Mouse (Mus musculus) central nervous system, embryonic 18 days (tissue): ENCODE results near the gene Xpa. TPM values are rescaled to one million over a fixed set of nuclear protein-coding genes. Genes with fewer than 3 reads are reported as not detected.

Experiments
- polyA plus RNA-seq: library from polyadenylated mRNA; depleted of rRNA; stranded (reverse); fragments of >200 nt; gene quantifications from 2 replicates; pipeline ENCODE4 v1.2.3, GENCODE M21; 2012; rRNA removed

Xpa gene
- polyA plus RNA-seq: 38.7 and 40.7 TPM in 2 replicates

DNA sequence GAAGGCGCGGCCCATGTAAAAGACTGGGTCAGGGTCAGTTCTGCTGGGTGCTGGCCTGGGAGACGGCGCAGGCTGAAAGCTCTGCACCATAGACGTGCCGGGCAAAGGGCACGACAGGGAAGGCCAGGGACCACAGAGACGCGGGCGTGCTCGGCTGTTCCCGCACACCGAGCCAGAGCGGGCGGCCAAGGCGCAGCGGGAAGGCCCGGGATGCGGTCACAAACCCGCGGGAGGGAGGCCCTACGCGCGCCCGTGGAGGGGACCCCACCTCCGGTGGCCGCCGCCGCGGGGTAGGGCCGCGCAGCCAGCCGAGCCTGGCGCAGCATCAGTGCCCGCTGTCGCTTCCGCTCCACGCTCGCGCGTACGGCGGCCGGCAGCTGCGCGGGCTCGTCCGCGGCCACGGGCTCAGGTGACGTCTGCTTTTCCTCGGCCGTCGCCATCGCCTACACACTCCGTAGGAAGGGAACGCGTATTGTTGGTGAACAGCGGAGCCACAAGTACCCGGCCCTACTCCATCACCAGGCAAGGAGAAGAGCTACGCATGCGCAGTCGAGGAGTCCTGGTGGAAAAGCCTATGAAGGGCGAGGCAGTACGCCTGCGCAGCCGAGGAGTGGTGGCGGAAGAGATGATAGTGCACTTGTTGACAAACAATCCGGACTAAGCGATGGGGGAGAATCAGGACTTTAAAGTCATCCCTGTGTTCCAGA, at the start of gene Xpa:
Xpa (minus strand) TSS at position 531 of the 707 bp plus-strand sequence.

DNA sequence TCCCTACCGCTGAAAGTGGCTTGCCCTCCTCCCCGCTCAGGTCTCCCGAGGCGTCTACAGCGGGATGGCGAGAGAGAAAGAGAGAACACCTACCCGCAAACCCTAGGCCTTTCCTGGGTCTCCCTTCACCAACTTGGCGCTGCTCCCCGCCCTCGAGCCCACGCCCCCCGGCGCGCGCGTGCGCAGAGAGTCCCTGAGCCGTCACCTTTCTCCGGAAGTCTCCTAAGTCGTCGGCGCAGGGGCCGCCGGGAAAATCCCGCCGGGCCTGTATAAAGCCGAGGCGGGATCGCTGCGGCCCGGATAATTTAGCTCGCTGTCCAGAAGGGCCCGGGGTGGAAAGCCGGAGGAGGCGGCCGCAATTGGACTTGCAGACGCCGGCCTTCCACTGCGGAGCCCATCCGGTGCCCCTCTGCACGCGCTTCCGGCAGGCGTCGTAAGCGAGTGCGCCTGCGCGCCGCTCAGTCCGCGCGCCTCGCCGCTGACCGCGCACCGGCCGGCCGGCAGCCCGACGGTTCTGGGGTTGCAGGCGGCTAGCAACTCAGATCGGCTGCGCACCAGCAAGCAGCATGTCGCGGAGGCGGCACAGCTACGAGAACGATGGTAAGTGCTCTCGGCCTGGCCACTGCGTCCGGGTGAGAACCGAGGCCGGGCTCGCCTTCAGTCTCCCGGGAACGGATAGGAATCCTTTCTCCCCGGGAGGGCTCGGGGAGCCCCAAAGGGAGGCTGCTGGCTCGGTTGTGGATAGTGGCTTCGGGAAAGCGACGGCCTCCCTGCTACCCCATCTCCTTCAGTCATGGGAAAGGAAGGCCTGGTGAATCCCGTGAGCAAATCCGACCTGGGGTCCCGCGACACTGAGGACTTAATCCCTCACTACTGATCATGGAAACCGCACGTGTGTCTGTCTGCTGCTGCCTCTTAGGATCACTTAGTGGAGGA, 57.6 kb downstream of the Xpa start, which contains the start of the genes Ncbp1 and Tstd2:
Ncbp1 (plus strand) TSS at position 327 of the 936 bp plus-strand sequence.
Tstd2 (minus strand) TSS at position 408 of the 936 bp plus-strand sequence.

Other genes starting within 250 kb of the Xpa start
- gene Tdrd7, start 231.0 kb downstream of the Xpa start, polyA plus RNA-seq: 26.8 and 30.2 TPM in 2 replicates
- 1.3 and 2.9 TPM in 2 replicates for gene Tmod1, start 157.4 kb downstream of the Xpa start, polyA plus RNA-seq
- gene Ncbp1, start 57.7 kb downstream of the Xpa start, polyA plus RNA-seq: 73.1 and 73.3 TPM in 2 replicates
- 22.8 and 23.0 TPM in 2 replicates for gene Tstd2, start 57.6 kb downstream of the Xpa start, polyA plus RNA-seq
- not detected in 2 replicates for gene Foxe1, start 147.3 kb upstream of the Xpa start, polyA plus RNA-seq
- 8.8 and 8.9 TPM in 2 replicates for gene Trmo, start 193.1 kb upstream of the Xpa start, polyA plus RNA-seq
- 0.04 and 0.05 TPM in 2 replicates for gene Hemgn, start 217.2 kb upstream of the Xpa start, polyA plus RNA-seq